In genomic region chr2:91264711-91265681, GRCm38 (mm10) we compare ENCODE assay signal across 8 mouse cellular contexts. TPM values are rescaled to one million over a fixed set of nuclear protein-coding genes. Genes with fewer than 3 reads are reported as not detected.
DNase-seq lines count a peak whose midpoint lies in the region; ATAC-seq lines count a peak whose summit lies in the region.

Arfgap2 (plus strand) TSS chr2:91264974.

- peak; percentile 98 for DNase-seq in NIH3T3 (ENCODE audit: low read depth)
- peak; percentile 97 to 99 for DNase-seq in cerebellum, postnatal 10 days
- DNase-seq in frontal cortex, postnatal 10 days (ENCODE audit: low spot score in 2 of 2) = peak; percentile 98
- peak; percentile 97 to 99 for DNase-seq in layer of hippocampus, postnatal 14 days (ENCODE audit: low spot score in 2 of 2)
- DNase-seq in lung, postnatal 14 days = peak; percentile 96
- peak; percentile 94 for DNase-seq in retina, adult 2 months (ENCODE audit: low read depth, low spot score)
- DNase-seq in thymus, postnatal 36 days = peak; percentile 91 to 95

- H3K9ac ChIP-seq in hindbrain, embryonic 12.5 days = peak within 1 kb of the TSS; percentile 85

- H3K27ac ChIP-seq in hindbrain, embryonic 12.5 days = peak within 1 kb of the TSS; percentile 97

- H3K4me2 ChIP-seq in hindbrain, embryonic 12.5 days (replicated peaks) = peak within 1 kb of the TSS; percentile 89

- H3K4me3 ChIP-seq in hindbrain, embryonic 12.5 days = peak within 1 kb of the TSS; percentile 83

- no peaks in the 10 kb centered on the region for H3K9me3 ChIP-seq in hindbrain, embryonic 12.5 days (replicated peaks)

- H3K4me1 ChIP-seq in hindbrain, embryonic 12.5 days = peaks cover 17% of the 10 kb centered on the region

- peak; percentile 99 for ATAC-seq in hindbrain, embryonic 12.5 days (ENCODE audit: low FRiP score)

- peaks cover 30% of the 10 kb centered on the region for H3K36me3 ChIP-seq in hindbrain, embryonic 12.5 days

- no peaks in the 10 kb centered on the region for H3K27me3 ChIP-seq in hindbrain, embryonic 12.5 days

- WGBS in hindbrain, embryonic 12.5 days = 2% methylated on average over 72 of the region's 72 CpGs

RNA-seq across cellular contexts. Expression of gene Arfgap2, which starts in this region (rescaled TPM):
- 84.5 and 85.6 TPM in 2 replicates for polyA plus RNA-seq in hindbrain, embryonic 12.5 days (2016; fragmentation: Nextera tagmentation; extraction: Ambion mirVana)
- total RNA-seq in layer of hippocampus, postnatal 14 days (2021) = 10 to 100 TPM; 63.9 to 65.1 TPM

Comparison
In these comparisons a context has a peak if more than half of its experiments do, and no peak if none do; other contexts are left out.
1. Peak in every context shown above with its lines: DNase-seq, ATAC-seq, H3K4me3 ChIP-seq and H3K27ac ChIP-seq.